Mouse (Mus musculus): ENCODE data around the gene Garnl3.
"Not testable (repeated sequence)": the region's sequence is repeated elsewhere in the genome, so short reads cannot be mapped to it uniquely, and the experiment has no call there.

Gene Garnl3

DNA sequence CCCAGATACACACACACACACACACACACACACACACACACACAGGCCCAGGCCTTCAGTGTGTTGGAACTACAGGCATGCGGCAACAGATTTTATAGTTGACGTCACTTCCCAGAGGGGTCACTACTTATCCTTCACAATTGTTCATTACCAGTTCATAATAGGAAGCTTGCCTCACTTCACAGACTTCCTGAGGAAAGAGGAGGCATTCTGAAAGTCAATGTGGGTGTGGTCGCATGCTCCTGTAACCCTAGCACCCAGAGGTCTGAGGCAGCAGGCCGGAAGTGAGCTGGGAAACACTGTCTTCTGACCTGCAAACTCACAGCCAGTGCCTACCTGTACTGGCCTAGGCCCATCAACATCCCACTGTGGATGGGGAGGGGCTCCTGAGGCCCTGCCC lies 106.4 kb downstream of the Garnl3 start:
- DNase-seq (ENCODE audit: low read depth, low spot score) = no peak

DNA sequence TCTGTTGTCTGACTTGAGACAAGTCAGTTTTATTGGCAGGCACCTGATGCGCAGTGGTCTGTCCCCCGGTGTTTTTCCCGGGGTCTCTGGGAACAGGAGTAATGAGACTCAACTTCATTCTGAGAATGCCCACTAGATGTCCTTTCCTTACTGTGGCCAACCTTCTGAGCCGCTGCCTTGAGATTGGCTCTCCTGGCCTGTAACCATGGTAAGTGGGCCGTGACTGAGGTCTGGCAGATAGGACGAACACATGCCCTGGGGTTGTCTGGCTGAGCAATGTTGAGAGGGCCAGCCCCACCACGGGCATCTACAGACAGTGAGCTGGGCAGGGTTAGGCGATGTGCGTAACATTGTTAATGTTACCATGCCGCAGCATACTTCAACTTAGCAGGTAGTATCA lies 106.9 kb downstream of the Garnl3 start:
- DNase-seq (ENCODE audit: low read depth, low spot score) = no peak

GRCm38 (mm10) chr2:33022846-33023245 lies 108.6 kb downstream of the Garnl3 start:
- DNase-seq (ENCODE audit: low read depth, low spot score) = no peak

DNA sequence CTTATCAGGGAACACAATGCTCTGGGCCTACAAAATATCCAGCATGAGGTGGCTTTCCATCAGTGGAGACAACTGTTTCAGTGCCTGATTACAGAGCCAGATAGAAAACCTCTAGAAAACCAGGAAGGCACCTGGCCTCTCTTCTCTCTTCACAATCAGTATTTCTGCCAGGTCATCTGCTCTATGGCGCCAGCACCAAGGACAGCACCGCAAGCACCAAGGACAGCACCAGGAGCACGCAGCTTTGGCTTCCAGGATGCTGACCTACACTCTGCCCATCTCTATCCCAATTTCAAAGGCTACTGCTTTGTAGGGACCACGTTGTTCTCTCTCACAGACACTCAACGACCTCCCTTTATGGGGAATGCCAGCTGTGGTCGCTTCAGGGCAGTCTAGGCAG lies 113.4 kb downstream of the Garnl3 start:
- peak; percentile 67 for DNase-seq (ENCODE audit: low read depth, low spot score)

GRCm38 (mm10) chr2:33017191-33017590 lies 114.3 kb downstream of the Garnl3 start:
- DNase-seq (ENCODE audit: low read depth, low spot score) = no peak

GRCm38 (mm10) chr2:33014877-33015276 lies 116.6 kb downstream of the Garnl3 start:
- no peak for DNase-seq (ENCODE audit: low read depth, low spot score)

DNA sequence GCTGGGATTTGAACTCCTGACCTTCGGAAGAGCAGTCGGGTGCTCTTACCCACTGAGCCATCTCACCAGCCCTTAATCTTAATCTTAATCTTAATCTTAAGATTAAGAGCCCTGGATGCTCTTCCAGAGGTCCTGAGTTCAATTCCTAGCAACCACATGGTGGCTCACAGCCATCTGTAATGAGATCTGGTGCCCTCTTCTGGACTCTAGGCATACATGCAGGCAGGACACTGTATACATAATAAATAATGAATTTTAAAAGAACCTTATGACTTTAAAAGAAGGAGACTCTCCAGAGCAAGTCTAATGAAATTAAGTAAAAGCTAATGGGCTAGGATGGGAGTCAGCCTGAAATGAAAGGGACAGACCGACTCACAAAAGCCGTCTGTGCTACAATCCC lies 122.4 kb downstream of the Garnl3 start:
- not testable (repeated sequence) for DNase-seq (ENCODE audit: low read depth, low spot score)

DNA sequence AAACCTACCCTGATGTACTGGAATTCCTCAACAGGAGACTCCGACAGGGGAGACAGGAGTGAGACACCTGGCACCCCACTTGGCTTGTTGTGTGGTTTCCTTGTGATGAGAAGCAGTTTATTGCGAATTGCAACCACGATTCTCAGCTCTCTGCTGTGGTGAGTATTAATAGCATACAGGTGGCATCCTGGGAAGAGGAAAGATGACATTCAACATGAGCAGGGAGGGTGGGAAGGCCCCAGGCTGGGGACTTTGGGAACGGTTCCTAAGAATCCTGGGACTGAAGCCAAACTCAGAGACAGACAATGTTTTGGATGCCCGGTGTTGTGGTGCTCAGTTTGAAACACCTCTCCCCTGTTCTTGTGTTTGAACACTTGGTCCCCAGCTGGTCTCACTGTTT lies 126.4 kb downstream of the Garnl3 start:
- no peak for DNase-seq (ENCODE audit: low read depth, low spot score)

GRCm38 (mm10) chr2:33002144-33002543 lies 129.3 kb downstream of the Garnl3 start:
- no peak for DNase-seq (ENCODE audit: low read depth, low spot score)

DNA sequence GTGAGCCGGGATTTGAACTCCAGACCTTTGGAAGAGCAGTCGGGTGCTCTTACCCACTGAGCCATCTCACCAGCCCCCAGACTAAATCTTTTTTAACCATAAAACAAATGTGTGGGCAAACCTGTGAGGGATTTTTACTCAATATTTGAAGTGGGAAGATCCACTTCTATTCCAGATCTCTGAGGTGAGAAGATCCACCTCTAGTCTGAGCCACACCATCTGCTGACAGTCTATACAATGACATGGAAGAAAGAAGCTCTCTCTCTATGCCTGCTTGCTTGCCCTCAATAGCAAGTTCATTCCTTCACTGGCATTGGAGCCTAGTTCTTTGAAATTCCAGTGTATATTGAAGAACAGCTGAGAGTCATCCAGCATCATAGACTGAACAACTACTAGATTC lies 131.7 kb downstream of the Garnl3 start:
- DNase-seq (ENCODE audit: low read depth, low spot score) = no peak

DNA sequence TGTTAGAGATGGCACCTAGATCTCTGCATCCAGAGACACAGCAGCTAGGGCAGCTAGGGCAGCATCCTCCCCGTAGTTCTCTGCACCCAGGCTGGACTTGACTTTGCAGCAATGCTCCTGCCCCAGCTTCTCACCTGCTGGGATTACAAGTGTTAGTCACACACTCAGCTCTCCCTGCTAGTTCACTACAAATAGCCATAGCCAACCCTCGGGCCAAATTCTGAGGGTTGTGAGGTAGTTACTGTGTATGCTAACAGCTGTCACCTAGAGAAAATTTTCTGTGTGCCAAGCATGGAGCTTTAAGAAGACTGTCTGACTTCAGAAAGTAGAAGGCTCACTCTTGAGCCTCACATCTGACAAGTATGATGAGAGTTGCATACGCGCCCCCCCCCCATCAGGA lies 133.7 kb downstream of the Garnl3 start:
- DNase-seq (ENCODE audit: low read depth, low spot score) = no peak

DNA sequence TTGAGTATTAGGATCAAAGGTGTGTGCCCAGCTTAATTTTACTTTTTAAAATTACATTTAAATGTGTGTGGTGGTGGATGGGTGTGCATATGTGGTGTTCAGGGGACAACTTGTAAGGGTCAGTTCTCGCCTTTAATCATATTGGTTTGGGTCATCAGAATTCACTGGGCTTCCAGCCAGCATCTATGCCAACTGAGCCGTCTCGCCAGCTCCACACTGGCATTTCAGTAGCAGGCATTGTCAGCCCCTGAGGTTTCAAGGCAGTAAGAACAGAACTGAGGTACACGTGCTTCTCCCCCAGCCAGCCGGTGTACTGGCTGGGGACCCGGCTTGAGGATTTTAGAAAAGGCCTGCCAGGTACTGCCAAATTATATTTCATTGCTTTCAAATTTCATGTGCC lies 134.4 kb downstream of the Garnl3 start:
- DNase-seq (ENCODE audit: low read depth, low spot score) = no peak

- DNase-seq (ENCODE audit: low read depth, low spot score) = no peak
Observed at GRCm38 (mm10) chr2:32992130-32992529, 139.3 kb downstream of the Garnl3 start.

- no peak for DNase-seq (ENCODE audit: low read depth, low spot score)
Observed at GRCm38 (mm10) chr2:32990167-32990832, 141.2 kb downstream of the Garnl3 start.

DNA sequence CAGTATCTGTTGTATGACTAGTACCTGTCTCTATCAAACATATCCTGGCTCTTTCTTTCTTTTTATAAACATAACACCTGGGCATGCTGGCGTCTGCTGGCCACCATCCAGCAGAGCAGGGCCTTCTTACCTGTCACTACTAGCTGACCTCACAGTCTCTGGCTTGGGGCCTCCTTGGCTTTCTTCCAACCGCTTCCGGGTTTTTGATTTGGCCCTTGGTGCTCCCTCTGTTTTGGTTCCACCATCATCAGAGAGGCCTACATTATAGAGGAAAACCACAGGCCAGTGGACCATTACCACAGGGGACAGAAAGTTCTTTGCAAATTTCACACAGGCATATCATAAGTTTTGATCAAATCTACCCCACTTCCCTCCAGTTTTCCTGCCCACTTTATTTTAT lies 142.1 kb downstream of the Garnl3 start:
- DNase-seq (ENCODE audit: low read depth, low spot score) = no peak

DNA sequence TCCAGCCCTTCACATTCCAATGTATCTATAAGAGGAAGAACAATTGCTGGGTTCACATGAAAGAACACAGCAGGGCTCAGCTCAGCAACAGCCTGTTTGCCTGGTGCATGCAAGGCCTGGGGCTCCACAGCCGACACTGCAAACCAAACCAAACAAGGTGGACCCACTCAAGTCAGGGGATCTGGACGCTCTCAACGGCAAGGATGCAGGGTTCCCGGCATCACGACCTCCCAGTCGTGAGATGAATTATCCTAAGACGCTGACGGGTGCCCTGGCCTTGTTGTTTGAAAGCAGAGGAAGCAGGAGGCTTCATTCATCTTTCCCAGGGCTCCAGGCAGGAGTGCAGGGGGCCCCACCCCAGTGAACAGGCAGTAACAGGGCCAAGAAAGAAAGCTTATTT lies 145.6 kb downstream of the Garnl3 start:
- no peak for DNase-seq (ENCODE audit: low read depth, low spot score)

DNA sequence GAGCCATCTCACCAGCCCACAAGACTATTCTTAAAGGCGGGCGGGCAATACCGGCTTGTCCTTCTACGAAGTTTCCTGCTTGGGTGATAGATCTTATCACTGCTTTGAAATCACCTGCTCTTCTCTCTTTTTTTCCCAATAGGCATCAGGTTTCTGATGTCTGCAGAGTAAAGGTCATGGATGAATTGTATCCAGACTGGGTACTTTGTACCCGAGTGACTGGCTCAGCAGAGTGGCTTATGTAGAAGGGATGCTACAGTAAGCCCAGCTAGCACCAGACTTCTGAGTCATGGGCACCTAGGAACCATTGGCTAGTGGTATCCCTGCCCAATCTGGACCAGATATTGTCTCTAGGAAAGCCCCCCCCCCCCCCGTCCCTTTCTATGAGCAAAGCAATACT lies 147.8 kb downstream of the Garnl3 start:
- no peak for DNase-seq (ENCODE audit: low read depth, low spot score)

DNA sequence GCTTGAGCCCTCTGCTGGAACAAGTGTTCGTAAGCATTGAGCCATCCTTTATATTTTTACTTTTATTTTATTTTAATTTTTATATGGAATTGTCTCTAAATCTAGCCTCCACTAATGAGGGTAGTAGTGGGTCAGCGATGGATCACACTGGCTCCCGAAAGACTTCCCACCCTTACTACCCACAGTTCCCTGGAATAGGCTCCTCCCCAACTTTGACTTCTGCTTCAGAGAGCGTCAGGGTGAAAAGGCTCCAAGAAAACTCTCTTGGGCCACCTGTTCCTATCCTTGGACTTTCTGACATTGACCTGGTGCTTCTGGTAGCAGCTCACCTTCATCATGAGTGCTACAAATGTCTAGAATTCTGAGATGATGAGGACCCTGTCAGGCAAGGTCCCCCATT lies 148.8 kb downstream of the Garnl3 start:
- DNase-seq (ENCODE audit: low read depth, low spot score) = no peak

DNA sequence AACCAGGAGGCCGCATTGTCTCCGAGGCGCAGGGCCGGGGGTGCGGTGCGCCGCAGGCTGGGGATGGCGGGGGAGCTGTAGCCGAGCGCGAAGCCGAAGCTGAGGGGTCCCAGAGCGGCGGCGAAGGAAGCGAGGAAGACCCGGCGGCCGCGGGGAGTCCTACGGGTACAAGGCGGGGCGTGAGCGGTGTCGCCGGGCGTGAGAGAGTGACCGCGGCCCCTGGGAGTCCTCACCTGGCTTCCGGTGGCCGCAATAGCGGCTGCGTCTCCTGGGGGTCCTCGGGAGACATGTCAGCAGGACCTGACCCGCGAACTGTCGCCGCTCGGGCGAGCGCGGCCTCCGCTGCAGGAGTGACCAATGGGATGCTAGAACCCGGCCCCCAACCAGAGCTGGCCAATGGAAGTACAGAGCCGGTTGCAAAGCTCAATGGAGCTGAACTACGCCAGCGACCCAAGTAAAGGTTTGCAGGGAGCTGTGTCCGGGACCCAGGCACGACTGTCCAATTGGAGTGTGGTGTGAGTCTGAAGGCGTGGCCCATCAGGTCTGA lies 149.7 kb downstream of the Garnl3 start, which contains the start of gene Slc2a8:
Slc2a8 (minus strand) TSS at position 359 of the 547 bp plus-strand sequence.
- peak; percentile 95 for DNase-seq (ENCODE audit: low read depth, low spot score)

- DNase-seq (ENCODE audit: low read depth, low spot score) = no peak
Observed at GRCm38 (mm10) chr2:32981281-32981680, 150.2 kb downstream of the Garnl3 start.

DNA sequence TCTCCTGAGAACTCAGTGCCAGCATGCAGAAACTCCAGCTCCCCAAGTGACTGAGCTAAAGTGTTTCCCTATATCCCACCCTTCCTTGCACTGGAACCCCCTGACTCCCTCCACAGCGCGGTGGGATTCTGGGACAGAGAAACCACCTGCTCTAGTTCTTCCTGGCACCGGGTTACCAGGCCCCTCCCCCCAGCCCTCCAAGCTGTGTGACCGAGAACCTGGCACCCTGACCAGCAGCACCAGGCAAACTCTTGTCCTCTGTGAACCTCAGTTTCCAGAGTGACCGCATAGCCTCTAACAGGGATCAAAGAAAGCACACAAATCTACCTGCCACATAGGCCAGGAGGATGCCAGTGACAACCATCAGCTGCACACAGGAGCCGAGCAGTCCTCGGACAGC lies 151.8 kb downstream of the Garnl3 start:
- no peak for DNase-seq (ENCODE audit: low read depth, low spot score)

- DNase-seq (ENCODE audit: low read depth, low spot score) = no peak
Observed at GRCm38 (mm10) chr2:32978675-32979074, 152.8 kb downstream of the Garnl3 start.

DNA sequence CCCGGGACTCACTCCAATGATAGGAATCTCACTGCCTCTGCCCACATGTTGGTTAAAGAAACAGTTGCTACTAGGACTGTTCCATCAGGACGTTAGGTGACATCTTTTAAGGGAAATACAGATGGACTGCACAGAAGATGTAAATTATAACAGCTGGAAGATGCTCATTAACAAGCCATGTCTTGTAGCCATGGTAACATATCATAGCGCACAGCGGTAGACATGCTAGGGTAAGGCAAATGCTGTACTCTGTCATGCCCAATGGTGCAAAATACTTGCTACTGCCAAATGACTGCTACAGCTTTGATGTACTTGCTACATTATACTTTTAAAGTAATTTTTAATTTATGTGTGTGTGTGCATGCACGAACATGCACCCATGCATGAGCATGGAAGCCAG lies 154.3 kb downstream of the Garnl3 start:
- no peak for DNase-seq (ENCODE audit: low read depth, low spot score)

DNA sequence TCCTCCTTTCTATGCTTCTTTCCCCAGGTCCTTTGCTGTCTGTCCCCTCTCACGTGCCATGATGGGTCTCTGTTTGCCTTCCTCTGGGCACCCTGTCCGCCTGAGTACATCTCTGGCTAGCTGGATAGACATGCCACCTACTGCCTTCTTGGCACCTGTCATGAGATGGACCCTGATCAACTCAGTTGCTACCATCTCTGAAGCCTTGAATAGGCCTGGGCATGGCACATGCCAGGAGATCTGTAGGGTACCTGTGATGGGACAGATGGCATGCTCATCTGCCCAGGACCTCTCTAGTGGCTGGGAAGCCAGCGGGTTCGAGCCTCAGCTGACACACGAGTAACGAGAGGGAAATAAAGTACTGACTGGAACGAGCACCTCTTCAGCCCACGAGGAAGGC lies 157.2 kb downstream of the Garnl3 start:
- DNase-seq (ENCODE audit: low read depth, low spot score) = no peak

All from forelimb bud, embryonic 11.5 days (tissue).